Mouse (Mus musculus): ENCODE measurements around the gene Gjb1. TPM values are rescaled to one million over a fixed set of nuclear protein-coding genes. Genes with fewer than 3 reads are reported as not detected.

The Gjb1 gene
- polyA plus RNA-seq, 1 experiment from 2014 or later = not detected

DNA sequence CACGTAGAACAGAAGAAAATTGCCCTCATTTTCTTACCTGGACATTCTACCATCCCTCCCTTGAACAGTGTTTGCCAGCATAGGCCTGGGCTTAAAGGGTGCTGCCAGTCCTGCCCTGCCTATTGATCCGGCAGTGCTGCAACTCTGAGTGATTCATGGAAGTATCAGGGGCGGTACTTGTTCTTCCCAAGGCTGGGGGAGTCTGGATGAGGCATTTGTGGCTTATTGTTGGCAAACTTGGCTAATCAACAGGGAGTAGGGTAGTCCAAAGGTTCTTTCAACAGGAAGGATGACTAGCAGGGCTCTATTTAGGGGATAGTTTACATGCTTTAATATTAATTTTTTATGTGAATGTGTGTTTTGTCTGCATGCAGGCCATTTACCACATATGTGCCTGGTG lies 5.6 kb upstream of the Gjb1 start:
- Histone ChIP-seq H3K27ac (replicated peaks) (no peak overlapping the region), H3K36me3 (no peaks in the 10 kb centered on the region), H3K9me3 (replicated peaks) (no peaks in the 10 kb centered on the region), H3K27me3 (ENCODE audit: low read depth, poor library complexity, severe bottlenecking) (peaks cover 49% of the 10 kb centered on the region), H3K4me1 (no peaks in the 10 kb centered on the region), H3K4me3 (no peak overlapping the region)
- 65% methylated on average over 3 of the region's 3 CpGs for WGBS
- DNase-seq (ENCODE audit: low spot score) = no peak

DNA sequence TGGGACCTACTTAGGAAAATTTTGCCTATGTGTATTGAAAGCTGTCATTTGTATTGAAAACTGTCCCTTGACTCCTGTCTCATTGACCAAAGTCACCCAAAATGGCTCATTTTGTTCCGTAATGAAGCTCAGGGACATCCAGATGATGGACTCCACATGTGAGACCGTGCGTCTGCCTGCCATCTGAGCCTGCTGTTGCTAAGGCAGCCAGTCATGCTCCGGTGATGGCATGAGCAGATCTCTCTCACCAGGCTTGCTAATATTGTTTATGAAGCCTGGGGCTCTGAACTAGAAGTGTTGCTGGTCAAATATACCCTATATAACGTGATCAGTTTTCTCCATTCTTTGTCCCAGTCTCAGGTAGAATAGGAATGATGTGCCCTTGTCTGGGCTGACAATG lies 3.2 kb upstream of the Gjb1 start:
- Histone ChIP-seq H3K4me1 (no peaks in the 10 kb centered on the region), H3K36me3 (no peaks in the 10 kb centered on the region), H3K9me3 (replicated peaks) (no peaks in the 10 kb centered on the region), H3K27ac (replicated peaks) (no peak overlapping the region), H3K27me3 (ENCODE audit: low read depth, poor library complexity, severe bottlenecking) (peaks cover 72% of the 10 kb centered on the region), H3K4me3 (no peak overlapping the region)
- no peak for DNase-seq (ENCODE audit: low spot score)
- WGBS = 76% methylated on average over 5 of the region's 5 CpGs

DNA sequence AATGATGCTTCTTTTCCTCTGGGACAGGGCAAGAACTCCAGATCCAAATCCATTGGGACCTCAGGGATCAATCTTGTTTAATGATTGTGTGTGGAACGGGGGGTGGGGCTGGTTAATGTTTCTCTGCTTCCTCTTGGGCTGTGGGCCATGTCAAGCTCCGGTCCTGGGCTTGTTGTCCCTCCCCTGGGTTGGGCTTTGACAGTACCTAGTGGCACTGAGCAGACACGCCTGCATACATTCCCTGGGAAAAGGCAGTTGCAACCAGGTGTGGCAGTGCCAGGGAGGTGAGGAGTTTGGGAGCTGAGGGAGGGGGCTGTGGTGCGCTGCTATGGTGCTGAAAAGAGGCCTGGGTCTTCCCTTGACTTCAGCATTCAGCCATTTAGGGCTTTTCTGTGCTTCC lies 898 bp downstream of the Gjb1 start:
- Histone ChIP-seq H3K27me3 (ENCODE audit: low read depth, poor library complexity, severe bottlenecking) (peaks cover 94% of the 10 kb centered on the region), H3K36me3 (no peaks in the 10 kb centered on the region)
- 59% methylated on average over 4 of the region's 4 CpGs for WGBS

DNA sequence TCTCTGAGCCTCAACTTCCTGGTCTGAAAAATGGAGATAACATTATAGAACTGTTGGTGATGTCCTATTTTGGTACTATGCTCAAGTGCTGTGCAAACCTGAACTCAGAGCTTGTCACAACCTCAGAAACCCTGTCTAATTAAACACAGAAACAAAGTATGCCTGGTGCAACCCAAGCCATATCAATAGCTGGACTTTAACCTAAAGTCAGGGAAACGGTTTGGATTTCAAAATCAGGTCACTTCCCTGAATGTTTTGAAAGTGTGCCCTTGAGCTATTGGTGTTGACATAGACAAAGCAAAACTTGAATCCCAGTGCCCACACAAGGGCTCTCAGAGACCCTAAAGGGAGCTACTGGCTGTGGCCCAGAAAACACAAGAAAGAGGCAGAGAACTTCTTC lies 3.6 kb downstream of the Gjb1 start:
- Histone ChIP-seq H3K36me3 (no peaks in the 10 kb centered on the region), H3K27me3 (ENCODE audit: low read depth, poor library complexity, severe bottlenecking) (peaks cover 96% of the 10 kb centered on the region), H3K9me3 (replicated peaks) (no peaks in the 10 kb centered on the region), H3K4me3 (no peak overlapping the region), H3K27ac (replicated peaks) (no peak overlapping the region), H3K4me1 (peaks cover 20% of the 10 kb centered on the region)
- WGBS = 100% methylated on average over 1 of the region's 1 CpGs
- no peak for DNase-seq (ENCODE audit: low spot score)

More for the DNA sequence above, 898 bp downstream of the Gjb1 start:
- DNase-seq (ENCODE audit: low spot score) = no peak
- no peaks in the 10 kb centered on the region for H3K9me3 ChIP-seq (replicated peaks)
- H3K27ac ChIP-seq (replicated peaks) = no peak overlapping the region
- no peak overlapping the region for H3K4me3 ChIP-seq
- H3K4me1 ChIP-seq = peaks cover 3% of the 10 kb centered on the region; the same call in 1 of the 2 replicates

DNA sequence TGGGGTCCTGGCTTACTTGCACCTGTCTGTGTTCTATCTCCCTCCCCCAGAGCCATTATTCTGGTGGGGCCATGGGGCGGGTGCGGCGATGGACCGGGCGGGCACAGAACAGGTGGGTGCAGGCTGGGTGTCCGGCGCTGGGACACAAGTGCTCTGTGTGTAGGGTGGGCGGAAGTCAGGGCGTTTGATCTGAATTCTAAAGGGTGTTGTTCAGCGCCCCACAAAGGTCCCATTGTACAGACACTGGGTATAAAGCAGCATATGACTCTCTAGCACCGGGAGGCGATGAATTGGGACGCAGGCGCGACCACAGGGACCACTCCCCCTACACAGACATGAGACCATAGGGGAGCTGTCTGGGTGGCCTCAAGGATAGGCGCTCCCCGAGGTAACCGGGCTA lies 7.3 kb downstream of the Gjb1 start:
- Histone ChIP-seq H3K4me1 (peaks cover 26% of the 10 kb centered on the region), H3K9me3 (replicated peaks) (no peaks in the 10 kb centered on the region), H3K27me3 (ENCODE audit: low read depth, poor library complexity, severe bottlenecking) (peaks cover 99% of the 10 kb centered on the region), H3K36me3 (no peaks in the 10 kb centered on the region), H3K4me3 (no peak overlapping the region), H3K27ac (replicated peaks) (no peak overlapping the region)
- no peak for DNase-seq (ENCODE audit: low spot score)
- 26% methylated on average over 18 of the region's 18 CpGs for WGBS

DNA sequence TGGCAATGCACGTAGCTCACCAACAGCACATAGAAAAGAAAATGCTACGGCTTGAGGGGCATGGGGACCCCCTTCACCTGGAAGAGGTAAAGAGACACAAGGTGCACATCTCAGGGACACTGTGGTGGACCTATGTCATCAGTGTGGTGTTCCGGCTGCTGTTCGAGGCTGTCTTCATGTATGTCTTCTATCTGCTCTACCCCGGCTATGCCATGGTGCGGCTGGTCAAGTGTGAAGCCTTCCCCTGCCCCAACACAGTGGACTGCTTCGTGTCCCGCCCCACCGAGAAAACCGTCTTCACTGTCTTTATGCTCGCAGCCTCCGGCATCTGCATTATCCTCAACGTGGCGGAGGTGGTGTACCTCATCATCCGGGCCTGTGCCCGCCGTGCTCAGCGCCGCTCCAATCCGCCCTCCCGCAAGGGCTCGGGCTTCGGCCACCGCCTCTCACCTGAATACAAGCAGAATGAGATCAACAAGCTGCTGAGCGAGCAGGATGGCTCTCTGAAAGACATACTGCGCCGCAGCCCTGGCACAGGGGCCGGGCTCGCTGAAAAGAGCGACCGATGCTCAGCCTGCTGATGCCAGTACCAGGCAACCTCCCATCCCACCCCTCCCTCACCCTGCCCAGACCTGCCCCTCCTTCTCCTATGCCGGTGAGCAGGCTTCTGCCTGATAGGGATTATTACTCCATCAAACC lies 8.4 kb downstream of the Gjb1 start:
- Histone ChIP-seq H3K27ac (replicated peaks) (no peak overlapping the region), H3K4me1 (peaks cover 26% of the 10 kb centered on the region), H3K27me3 (ENCODE audit: low read depth, poor library complexity, severe bottlenecking) (peaks cover 99% of the 10 kb centered on the region), H3K4me3 (peak overlapping the region; percentile 44), H3K9me3 (replicated peaks) (no peaks in the 10 kb centered on the region), H3K36me3 (no peaks in the 10 kb centered on the region)
- peak; percentile 12 for DNase-seq (ENCODE audit: low spot score)
- 14% methylated on average over 32 of the region's 32 CpGs for WGBS

DNA sequence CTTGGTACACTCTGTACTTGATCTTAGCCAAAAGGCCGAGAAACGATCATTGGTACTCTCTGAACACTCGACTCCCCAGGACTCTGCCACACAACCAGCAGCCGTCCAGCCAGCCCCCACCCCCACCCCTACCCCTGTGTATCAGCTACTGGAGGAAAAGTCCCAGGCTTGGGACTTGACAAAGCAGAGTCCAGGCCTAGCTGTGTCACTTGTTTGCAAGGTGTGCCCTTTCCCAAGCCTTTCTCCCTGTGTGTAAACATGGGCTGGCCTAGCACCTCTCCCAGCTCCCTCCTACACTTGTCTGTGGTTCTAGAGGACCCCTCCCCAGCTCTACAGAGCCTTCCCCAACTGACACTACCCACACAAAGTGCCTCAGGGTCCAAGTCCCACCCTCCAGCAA lies 10.0 kb downstream of the Gjb1 start:
- DNase-seq (ENCODE audit: low spot score) = no peak
- no peaks in the 10 kb centered on the region for H3K9me3 ChIP-seq (replicated peaks)
- H3K4me3 ChIP-seq = no peak overlapping the region
- H3K36me3 ChIP-seq = no peaks in the 10 kb centered on the region
- peaks cover 99% of the 10 kb centered on the region for H3K27me3 ChIP-seq (ENCODE audit: low read depth, poor library complexity, severe bottlenecking)
- WGBS = 26% methylated on average over 4 of the region's 4 CpGs
- H3K4me1 ChIP-seq = peaks cover 26% of the 10 kb centered on the region
- H3K27ac ChIP-seq (replicated peaks) = no peak overlapping the region

DNA sequence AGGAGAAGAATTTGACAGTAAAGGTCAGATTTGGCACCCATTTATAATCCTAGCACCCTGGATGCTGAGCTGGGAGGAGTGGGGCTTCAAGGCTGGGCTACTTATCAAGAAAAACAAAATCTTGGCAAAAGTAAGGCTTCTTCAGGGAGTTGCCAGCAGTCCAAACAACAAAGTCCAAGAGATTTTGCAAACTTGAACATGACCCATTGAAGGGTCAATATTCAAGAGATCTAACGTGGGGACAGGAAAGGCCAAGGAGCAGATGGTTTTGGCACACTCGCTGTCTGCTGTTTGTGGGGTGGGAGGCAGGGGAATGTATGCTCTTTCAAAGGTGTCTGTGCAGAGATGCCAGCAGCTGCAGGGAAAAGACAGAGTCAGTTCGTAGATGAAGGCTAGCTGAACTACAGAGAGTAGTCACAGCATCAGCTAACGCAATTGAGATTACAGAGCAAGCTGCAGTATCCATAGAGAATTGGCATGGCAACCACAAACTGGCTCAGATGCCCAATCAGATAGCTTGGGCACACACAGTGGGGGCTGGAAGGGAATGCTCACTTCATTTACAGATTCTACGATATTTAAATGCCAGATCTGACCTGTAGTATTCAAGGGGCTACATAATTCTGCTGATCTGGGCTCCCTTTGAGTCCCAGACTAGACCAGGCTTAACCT lies 12.8 kb downstream of the Gjb1 start:
- peaks cover 13% of the 10 kb centered on the region for H3K4me1 ChIP-seq
- WGBS = 77% methylated on average over 5 of the region's 5 CpGs
- no peaks in the 10 kb centered on the region for H3K9me3 ChIP-seq (replicated peaks)
- no peak overlapping the region for H3K4me3 ChIP-seq
- H3K27ac ChIP-seq (replicated peaks) = no peak overlapping the region
- H3K27me3 ChIP-seq (ENCODE audit: low read depth, poor library complexity, severe bottlenecking) = peaks cover 91% of the 10 kb centered on the region
- H3K36me3 ChIP-seq = no peaks in the 10 kb centered on the region
- no peak for DNase-seq (ENCODE audit: low spot score)

DNA sequence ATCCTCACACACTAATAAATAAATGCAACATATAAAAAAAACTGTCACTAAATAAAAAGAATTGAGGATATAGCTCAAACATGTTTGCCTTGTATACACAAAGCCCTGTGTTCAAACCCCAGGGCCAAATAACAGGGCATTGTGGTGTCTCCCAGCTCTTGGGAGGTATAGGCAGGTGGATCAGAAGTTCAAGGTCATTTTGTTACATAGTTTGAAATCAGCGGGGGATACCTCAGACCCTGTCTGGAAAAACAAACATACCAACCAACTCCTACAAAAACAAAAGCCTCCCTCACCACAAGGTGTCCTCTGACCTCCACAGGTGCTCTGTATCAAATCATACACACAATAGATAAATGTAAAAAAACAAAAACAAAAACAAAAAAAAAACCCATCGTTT lies 18.2 kb downstream of the Gjb1 start:
- Histone ChIP-seq H3K27ac (replicated peaks) (no peak overlapping the region), H3K9me3 (replicated peaks) (no peaks in the 10 kb centered on the region)
- 73% methylated on average over 2 of the region's 2 CpGs for WGBS

DNA sequence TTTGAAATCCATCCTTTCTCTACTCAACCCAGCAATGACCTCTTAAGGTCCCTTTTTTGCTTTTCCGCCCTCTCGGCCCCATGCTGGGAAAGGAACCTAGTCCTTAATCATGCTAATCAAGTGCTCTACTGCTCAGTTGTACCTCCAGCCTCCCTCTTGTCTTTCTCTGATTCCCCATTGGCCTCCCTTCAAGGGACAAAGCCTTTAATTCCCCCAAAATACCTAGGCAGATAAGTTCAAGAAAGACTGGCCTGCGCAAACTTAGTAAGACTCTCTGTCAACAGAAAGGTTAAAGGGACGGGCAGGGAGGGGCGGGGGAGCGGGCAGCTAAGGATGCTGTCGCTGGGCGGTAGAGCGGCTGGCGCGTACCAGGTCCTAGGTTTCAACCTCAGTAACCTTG lies 20.3 kb downstream of the Gjb1 start:
- Histone ChIP-seq H3K9me3 (replicated peaks) (no peaks in the 10 kb centered on the region), H3K27me3 (ENCODE audit: low read depth, poor library complexity, severe bottlenecking) (peaks cover 91% of the 10 kb centered on the region), H3K36me3 (no peaks in the 10 kb centered on the region), H3K4me3 (peak overlapping the region; percentile 33), H3K4me1 (peaks cover 11% of the 10 kb centered on the region), H3K27ac (replicated peaks) (no peak overlapping the region)
- DNase-seq (ENCODE audit: low spot score) = peak; percentile 24
- 27% methylated on average over 11 of the region's 11 CpGs for WGBS

More for the DNA sequence above, 18.2 kb downstream of the Gjb1 start:
- peaks cover 91% of the 10 kb centered on the region for H3K27me3 ChIP-seq (ENCODE audit: low read depth, poor library complexity, severe bottlenecking)
- H3K36me3 ChIP-seq = no peaks in the 10 kb centered on the region
- no peak for DNase-seq (ENCODE audit: low spot score)
- H3K4me1 ChIP-seq = peaks cover 11% of the 10 kb centered on the region
- no peak overlapping the region for H3K4me3 ChIP-seq

DNA sequence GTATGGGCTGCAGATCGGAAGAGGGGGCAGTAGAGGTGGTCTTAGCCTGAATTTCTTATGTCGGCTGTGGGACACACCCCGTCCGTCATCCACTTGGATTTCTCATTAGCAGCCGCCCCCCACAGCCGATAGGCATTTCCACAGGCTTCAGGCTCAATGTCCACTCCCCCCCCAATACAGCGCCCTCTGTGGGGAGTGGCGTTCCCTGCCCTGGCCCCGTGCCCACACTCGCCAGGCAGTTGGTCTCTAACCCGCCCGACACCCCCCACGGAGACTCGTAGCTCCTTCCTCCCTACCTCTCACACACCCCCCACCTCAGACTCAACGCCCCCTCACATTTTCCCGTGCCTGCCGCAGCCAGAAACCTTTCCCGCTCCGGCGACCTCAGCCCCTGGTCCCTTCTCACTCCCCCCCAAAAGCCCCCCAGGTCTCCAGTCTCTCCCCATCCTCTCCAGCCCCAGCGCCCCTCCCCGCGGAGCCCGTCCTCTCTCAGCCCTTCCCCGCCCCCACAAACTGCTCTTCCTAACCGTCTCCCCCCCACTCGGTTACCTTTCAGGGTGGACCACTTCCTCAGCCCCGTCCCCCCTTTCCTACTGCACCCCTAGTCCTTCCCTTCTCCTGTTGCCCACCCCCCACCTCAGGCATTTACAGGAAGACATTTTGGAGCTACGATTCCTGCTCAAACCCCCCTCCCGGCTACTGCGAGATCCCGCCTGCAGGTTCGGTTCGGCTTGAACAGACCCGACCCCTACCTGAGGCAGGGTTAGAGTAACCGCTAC lies 43.0 kb downstream of the Gjb1 start:
- peak overlapping the region; percentile 86 for H3K27ac ChIP-seq (replicated peaks)

DNA sequence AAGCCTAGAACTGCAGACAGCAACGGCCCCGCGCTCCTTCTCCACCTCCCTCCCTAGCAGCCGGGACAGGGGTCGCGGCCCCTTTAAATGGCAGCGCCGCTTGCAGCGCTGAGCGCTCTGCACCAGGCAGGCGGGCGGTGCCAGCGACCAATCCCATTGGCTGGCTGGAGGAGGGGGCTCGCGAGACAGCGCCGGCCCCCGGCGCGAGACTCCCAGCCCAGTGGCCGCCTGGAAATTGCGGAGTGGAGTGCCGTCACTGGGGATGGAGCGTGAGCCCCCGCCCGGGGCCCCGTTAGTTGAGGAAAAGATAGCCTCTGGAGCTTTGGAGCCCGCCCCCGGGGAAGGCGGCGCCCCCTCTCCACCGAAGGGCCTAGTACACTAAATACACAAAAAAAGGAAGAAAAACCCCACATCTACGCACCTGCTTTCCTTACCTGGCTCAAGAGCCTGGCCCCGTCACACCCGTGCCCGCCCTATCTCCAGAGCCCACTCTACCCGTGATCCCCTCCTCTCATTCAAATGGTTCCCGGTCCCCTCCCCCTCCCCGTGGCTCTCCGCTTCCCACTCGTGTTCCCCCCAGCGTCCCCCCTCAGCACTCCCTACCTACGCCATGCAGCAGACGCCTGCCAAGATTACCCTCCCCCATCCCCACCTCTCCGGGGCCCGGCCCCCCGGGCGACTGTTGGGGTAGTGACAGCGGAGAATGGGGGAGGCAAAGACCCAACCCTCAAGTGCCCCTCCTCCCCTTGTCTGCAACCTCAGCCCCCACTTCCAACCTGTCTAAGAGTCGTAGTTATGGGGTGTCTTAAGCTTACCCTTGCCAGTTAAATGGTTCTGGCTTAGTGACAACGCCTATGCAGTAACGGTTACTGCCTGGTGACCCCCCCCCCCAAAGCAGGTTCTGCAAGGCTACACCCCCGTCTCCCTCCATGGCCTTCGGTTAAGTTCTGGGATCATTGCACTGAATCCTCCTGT lies 43.8 kb downstream of the Gjb1 start:
- Histone ChIP-seq H3K4me1 (peaks cover 19% of the 10 kb centered on the region), H3K27ac (replicated peaks) (peak overlapping the region; percentile 86), H3K36me3 (peaks cover 17% of the 10 kb centered on the region), H3K9me3 (replicated peaks) (no peaks in the 10 kb centered on the region), H3K27me3 (ENCODE audit: low read depth, poor library complexity, severe bottlenecking) (peaks cover 70% of the 10 kb centered on the region), H3K4me3 (peak overlapping the region; percentile 67)
- WGBS = 14% methylated on average over 51 of the region's 54 CpGs
- DNase-seq (ENCODE audit: low spot score) = peak; percentile 86

More for the DNA sequence above, 43.0 kb downstream of the Gjb1 start:
- Histone ChIP-seq H3K4me3 (peak overlapping the region; percentile 67), H3K4me1 (peaks cover 19% of the 10 kb centered on the region), H3K9me3 (replicated peaks) (no peaks in the 10 kb centered on the region), H3K27me3 (ENCODE audit: low read depth, poor library complexity, severe bottlenecking) (peaks cover 77% of the 10 kb centered on the region), H3K36me3 (peaks cover 25% of the 10 kb centered on the region)
- 27% methylated on average over 36 of the region's 36 CpGs for WGBS
- DNase-seq (ENCODE audit: low spot score) = peak; percentile 19
